Mouse (Mus musculus): Measurements from ENCODE around the gene Agfg2. TPM values are rescaled to one million over a fixed set of nuclear protein-coding genes. Genes with fewer than 3 reads are reported as not detected.

Gene Agfg2
- polyA plus RNA-seq, 1 experiment from 2014 or later: 16.7 TPM

Other genes with a start within 250 kb of the Agfg2 start
- gene Zan, start 207.7 kb downstream of the Agfg2 start, polyA plus RNA-seq (2015; fragmentation: Nextera tagmentation; extraction: Ambion mirVana): 0.26 and 0.35 TPM in 2 replicates
- 54.1 and 58.4 TPM in 2 replicates for gene Pop7, start 182.2 kb downstream of the Agfg2 start, polyA plus RNA-seq (2015; fragmentation: Nextera tagmentation; extraction: Ambion mirVana)
- gene Gigyf1, start 166.2 kb downstream of the Agfg2 start, polyA plus RNA-seq (2015; fragmentation: Nextera tagmentation; extraction: Ambion mirVana): 11.8 and 12.1 TPM in 2 replicates
- 0.55 and 0.66 TPM in 2 replicates for gene Epo, start 151.5 kb downstream of the Agfg2 start, polyA plus RNA-seq (2015; fragmentation: Nextera tagmentation; extraction: Ambion mirVana)
- gene Gnb2, start 151.2 kb downstream of the Agfg2 start, polyA plus RNA-seq (2015; fragmentation: Nextera tagmentation; extraction: Ambion mirVana): 414 and 437 TPM in 2 replicates
- 0.24 and 0.71 TPM in 2 replicates for gene Actl6b, start 131.2 kb downstream of the Agfg2 start, polyA plus RNA-seq (2015; fragmentation: Nextera tagmentation; extraction: Ambion mirVana)
- gene Tfr2, start 114.9 kb downstream of the Agfg2 start, polyA plus RNA-seq (2015; fragmentation: Nextera tagmentation; extraction: Ambion mirVana): 0.31 and 0.40 TPM in 2 replicates
- gene Mospd3, start 83.7 kb downstream of the Agfg2 start, polyA plus RNA-seq (2015; fragmentation: Nextera tagmentation; extraction: Ambion mirVana): 31.6 and 32.8 TPM in 2 replicates
- gene Pcolce, start 70.9 kb downstream of the Agfg2 start, polyA plus RNA-seq (2015; fragmentation: Nextera tagmentation; extraction: Ambion mirVana): 130 TPM in 2 replicates
- gene Fbxo24, start 55.7 kb downstream of the Agfg2 start, polyA plus RNA-seq (2015; fragmentation: Nextera tagmentation; extraction: Ambion mirVana): 0.08 and 0.21 TPM in 2 replicates
- gene Lrch4, start 55.6 kb downstream of the Agfg2 start, polyA plus RNA-seq (2015; fragmentation: Nextera tagmentation; extraction: Ambion mirVana): 35.7 and 37.1 TPM in 2 replicates
- gene Gm20605, start 55.6 kb downstream of the Agfg2 start, polyA plus RNA-seq (2015; fragmentation: Nextera tagmentation; extraction: Ambion mirVana): 9.4 and 9.6 TPM in 2 replicates
- gene Sap25, start 43.4 kb downstream of the Agfg2 start, polyA plus RNA-seq (2015; fragmentation: Nextera tagmentation; extraction: Ambion mirVana): 6.5 and 8.3 TPM in 2 replicates
- gene Irs3, start 39.0 kb downstream of the Agfg2 start, polyA plus RNA-seq (2015; fragmentation: Nextera tagmentation; extraction: Ambion mirVana): 0.06 TPM in 1 of 2 replicates, not detected in the other
- 1.6 and 1.8 TPM in 2 replicates for gene Nyap1, start 56.9 kb upstream of the Agfg2 start, polyA plus RNA-seq (2015; fragmentation: Nextera tagmentation; extraction: Ambion mirVana)
- gene Tsc22d4, start 61.0 kb upstream of the Agfg2 start, polyA plus RNA-seq (2015; fragmentation: Nextera tagmentation; extraction: Ambion mirVana): 136 and 150 TPM in 2 replicates
- 33.7 and 33.9 TPM in 2 replicates for gene Ppp1r35, start 94.1 kb upstream of the Agfg2 start, polyA plus RNA-seq (2015; fragmentation: Nextera tagmentation; extraction: Ambion mirVana)
- gene Mepce, start 102.9 kb upstream of the Agfg2 start, polyA plus RNA-seq (2015; fragmentation: Nextera tagmentation; extraction: Ambion mirVana): 11.5 and 12.3 TPM in 2 replicates
- 23.1 and 28.2 TPM in 2 replicates for gene Zcwpw1, start 103.1 kb upstream of the Agfg2 start, polyA plus RNA-seq (2015; fragmentation: Nextera tagmentation; extraction: Ambion mirVana)
- 3.4 and 4.0 TPM in 2 replicates for gene Pilra, start 151.6 kb upstream of the Agfg2 start, polyA plus RNA-seq (2015; fragmentation: Nextera tagmentation; extraction: Ambion mirVana)
- gene Pilrb1, start 173.4 kb upstream of the Agfg2 start, polyA plus RNA-seq (2015; fragmentation: Nextera tagmentation; extraction: Ambion mirVana): 0.76 and 0.78 TPM in 2 replicates
- 0.83 and 1.1 TPM in 2 replicates for gene Pilrb2, start 187.1 kb upstream of the Agfg2 start, polyA plus RNA-seq (2015; fragmentation: Nextera tagmentation; extraction: Ambion mirVana)
- 0.33 and 0.37 TPM in 2 replicates for gene Cyp3a13, start 236.9 kb upstream of the Agfg2 start, polyA plus RNA-seq (2015; fragmentation: Nextera tagmentation; extraction: Ambion mirVana)